Mouse (Mus musculus) right cerebral cortex, postnatal 25 days (tissue): ENCODE measurements at regions not wholly inside any gene's neighbourhood (a gene's known extent, or its start where the extent isn't known, plus 50 kb on each side); places are given as distances from the start of the nearest gene placed in this dataset.

Source experiments
- DNase-seq: peaks from one replicate; pipeline ENCODE4 v3.0.0; 2022

DNA sequence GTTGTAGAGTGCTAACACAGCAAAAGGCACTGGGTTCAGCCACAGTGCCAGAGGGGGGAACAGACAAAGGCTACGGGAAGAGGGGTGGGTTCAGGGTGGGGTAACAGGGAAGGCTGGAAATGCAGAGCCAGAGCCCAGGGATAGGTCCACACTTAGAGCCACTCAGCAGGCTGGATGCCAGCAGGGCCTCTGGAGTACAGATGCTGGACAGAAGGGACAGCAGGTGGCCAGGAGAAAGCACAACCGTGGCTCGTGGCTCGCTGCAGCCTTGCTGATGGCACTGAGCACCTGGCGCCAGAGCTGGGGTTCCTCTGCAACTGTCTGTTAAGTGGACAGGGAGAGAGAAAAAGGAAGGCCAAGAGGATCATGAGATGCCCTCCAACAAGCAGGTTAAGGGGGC lies 174.2 kb downstream of the Mroh4 start:
- DNase-seq: no peak

DNA sequence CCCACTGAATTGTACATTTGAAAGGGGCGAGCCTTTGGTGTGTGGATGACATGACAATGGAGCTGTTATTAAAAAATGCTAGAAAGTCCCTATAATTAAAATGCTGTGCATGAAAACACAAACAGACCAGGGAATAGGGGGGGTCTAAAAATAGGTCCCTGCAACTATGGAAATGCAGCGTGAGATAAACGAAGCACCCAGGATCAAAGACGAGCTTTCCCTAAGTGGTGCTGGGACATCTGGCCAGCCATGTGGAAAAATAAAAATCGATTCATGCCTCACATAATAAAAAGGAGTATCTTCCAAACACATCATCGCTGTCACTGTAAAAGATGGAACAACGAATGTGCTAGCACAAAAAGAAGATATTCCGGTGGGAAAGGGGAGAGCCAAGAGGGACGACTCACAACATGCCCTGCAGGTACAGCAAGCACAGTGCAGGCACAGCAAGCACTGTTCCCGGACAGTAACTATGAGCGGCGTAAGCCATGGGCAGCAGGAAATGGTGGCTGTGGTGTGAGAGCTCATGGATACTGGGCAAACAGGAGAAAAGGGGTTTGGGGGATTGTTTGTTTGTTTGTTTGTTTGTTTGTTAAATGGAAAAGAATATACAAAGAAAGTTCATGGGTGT lies 176.7 kb downstream of the Mroh4 start:
- DNase-seq: no peak

DNA sequence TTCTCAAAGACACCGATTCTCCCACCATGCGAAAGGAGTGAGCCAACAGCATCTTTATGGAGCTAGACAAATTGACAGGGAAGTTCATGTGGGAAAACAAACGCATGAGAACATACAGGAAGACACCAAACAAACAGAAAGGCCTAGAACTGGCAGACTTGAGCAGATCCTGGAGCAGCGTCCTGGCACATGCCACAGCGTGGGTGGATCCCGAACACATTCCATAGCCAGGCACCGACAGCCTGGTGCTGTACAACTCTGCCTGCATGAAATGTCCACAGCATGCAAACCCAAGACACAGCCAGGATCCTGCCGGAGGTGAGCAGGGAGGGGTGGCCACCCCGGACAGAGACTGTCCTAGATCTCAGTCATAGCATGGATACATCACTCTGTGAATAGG lies 177.2 kb downstream of the Mroh4 start:
- peak; percentile 45 for DNase-seq

DNA sequence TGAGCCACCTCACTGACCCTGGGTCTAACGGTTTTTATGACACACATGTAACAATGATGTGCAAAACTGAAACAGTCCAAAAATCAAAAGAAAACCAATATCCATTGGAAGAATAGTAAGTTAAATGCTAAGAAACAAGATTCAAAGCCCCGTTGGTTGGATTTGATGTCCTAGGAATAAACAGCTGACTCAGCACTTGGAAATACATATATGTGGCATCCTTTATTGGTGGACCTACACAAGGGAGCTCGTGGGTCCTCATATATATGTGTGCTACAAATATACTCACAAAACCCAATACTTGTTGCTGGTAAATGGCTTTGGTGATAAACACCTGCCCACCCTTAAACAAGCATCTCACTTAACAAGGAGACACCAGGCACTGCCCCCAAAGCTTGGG lies 178.2 kb downstream of the Mroh4 start:
- no peak for DNase-seq

DNA sequence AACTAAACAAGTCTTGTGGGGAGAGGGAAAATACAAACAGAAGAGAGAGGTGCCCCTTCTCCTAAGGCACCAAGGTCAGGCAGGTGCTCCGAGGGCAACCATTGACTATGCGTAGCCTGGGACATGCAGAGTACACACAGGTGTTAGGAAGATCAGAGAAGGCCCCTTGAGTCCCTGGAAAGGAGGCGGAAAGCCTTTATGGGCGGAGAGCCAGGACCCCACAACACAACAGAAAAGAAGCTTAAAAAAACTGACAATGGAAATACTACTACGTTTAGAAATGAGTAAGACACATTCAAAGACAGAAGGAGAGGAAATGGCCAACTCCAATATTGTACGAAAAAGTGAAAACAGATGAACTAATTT lies 179.5 kb downstream of the Mroh4 start:
- DNase-seq: no peak

DNA sequence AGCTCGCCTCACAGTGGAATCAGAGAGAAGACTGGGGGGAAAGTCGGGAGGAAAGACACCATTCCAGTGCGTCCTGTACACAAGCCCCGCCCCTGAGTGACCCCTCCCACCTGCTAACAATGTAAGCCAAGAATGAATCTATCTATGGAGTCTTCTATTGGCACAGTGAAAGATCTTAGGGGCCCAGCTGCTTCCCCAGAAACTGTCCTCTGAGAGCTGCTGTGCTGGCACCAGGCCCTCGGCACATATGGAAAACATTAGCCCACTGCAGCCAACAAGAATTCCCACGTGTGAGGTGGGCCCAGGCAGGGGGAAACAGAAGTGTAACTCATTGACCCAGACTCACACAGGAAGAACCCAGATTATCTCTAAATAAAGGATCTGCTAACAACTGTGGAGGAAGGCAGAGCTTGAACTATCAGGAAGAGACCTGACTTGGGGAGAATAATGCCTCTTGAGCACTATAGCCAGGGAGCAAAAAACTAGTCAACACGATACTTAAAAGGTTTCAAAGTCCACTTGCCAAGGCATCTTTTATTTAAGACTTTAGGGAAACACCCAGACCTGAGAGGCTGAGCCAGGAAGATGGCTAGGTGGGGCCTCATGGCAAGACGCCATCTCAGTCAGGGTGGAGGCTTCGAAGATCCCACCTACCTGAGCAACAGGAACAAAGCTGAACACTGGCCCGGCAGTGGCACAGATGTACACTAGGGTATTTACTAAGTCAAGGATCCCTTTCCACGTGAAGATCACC lies 180.1 kb downstream of the Mroh4 start:
- no peak for DNase-seq

DNA sequence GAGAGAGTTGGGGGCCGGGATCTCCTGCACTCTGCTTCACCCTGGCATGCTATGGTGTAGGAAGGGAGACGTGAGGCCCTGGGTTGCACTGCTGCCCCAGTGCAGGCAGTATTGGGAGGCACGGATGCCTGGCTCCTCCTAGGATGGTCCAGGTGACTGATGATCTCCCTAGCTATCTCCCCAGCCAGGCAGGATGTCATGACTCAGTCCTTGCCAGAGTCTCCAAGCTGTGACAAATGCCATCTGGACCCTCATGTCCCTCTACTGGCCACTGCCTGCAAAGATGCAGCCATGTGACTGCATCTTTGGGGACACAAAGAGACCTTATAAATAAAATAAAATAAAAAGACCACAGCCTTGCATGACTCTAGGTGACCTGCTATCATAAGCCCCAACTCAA lies 181.6 kb downstream of the Mroh4 start:
- DNase-seq: no peak

DNA sequence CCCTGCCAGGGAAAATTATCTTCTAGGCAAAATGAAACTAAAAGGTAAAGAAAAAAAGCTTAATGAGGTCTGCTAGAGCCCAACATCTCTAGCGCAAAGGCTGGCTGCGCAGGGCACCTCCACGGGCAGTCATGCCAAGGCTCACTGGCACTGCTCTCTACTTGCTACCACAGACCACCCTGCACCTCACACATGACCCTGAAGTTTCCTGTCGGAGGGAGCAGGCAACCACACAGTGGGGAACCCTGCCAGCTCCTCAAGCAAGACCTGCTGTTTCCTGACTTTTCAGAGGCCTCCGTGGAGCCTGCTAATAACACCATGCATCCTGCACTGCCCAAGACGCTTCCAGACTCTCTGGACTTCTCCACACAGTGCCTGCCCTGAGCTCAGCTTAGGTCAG lies 182.3 kb downstream of the Mroh4 start:
- DNase-seq: no peak

DNA sequence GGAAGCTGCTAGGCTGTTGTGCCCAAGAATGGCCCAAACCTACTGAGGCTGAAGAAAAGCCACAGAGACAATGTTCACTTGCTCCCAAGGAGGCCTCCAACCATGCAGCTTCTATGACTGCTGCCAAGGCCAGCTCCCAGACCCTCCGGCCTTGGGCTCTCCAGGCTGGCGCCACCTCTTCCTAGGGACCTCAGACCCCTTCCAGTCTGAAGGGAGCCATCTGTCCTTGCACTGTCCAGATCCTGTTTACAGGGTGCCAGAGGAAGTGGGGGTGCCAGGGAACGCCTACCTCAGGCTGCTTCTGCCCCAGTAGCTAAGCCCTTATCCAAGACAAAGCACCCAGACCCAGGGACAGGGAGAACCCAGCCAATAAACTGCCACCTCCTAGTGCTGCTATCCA lies 183.7 kb downstream of the Mroh4 start:
- no peak for DNase-seq

DNA sequence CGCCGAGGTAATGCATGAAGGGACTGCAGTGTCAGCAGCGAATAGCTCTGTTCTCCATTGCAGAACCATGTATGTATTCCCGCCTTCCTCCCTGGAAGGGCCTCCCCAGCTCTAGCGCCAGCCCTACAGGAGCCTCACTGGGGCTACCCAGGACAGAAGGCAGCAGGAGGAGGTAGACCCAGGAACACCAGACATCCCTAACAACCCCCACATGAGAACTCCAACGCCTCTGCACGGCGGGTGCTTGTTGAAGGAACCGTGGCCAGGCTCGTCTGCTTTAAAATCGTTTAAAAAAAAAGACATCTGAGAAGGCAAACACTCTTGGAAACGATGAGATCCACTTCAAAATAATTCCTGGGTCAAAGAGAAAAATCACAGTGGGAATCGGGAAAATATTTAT lies 194.3 kb downstream of the Mroh4 start:
- peak; percentile 23 for DNase-seq

DNA sequence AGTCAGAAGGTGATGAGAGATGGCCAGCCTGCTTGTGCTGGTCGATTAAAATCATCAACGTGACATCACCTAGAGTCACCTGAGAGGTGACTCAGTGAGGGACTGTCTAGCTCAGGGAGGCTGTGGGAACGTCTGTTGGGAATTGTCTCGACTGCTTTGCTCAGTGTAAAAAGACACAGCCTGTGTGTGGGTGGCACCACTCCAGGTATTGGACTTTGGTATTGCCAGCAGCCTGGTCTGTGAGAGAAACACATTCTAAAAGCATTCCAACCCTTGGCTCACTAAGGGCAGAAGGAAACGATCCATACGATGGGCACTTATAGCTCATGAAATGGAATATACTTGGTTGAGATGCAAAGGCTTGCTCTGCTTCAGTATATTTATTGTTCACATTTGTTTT lies 209.2 kb downstream of the Mroh4 start:
- no peak for DNase-seq

DNA sequence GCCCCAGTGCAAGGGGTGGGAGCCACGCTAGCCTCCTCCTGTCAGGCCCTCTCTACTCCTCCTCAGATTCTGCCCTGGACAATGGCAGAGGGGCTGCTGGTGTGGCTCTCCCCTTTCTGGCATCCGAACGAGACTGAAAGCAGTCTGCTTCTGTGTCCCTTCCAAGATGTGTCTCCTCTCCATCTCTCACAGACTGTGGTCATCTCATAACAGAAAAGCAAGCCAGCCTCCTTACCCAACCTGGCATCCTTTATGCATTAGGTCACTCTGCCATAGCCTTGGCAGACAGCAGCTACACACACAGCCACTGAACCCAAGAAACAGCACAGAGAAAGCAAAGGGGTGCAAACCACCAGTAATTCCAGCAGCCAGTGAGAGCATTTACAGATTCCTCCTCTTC lies 213.2 kb downstream of the Mroh4 start:
- DNase-seq: no peak

DNA sequence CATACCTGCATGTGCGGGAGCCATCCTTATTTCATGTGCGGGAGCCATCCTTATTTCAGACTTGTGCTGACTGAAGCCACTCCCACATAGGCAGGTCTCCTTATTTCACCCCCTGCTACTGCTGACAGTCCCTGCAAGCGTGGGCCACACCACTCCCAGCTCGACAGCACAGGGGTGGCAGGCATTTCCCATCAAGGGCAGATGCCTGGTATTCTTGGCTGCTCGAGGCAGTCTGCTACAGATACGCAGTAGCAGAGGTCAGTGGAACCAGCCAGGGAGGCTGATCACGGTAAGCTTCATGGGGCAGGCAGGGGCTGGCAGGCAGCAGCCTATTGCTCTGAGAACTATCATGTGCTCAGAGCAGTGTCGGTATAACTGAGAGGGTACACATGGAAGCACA lies 215.6 kb downstream of the Mroh4 start:
- DNase-seq: no peak

DNA sequence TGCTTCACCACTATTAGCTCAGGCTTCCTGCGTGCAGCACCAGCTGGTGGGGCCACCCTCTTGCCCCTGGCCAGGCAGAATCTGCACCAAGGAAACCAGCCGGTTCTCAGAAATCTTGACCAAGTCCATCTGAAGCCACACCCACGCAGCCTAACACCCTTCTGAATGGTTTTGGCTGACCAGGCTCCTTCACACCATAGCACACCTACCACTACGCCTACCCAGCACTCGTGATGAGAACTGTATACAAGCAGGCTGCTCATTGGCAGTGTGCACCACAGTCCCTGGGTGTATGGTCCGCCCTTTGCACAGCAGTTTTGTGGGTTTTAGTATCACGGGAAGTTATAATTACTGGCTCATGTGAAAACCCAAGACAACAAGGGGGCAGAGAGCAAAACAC lies 217.5 kb downstream of the Mroh4 start:
- DNase-seq: no peak

DNA sequence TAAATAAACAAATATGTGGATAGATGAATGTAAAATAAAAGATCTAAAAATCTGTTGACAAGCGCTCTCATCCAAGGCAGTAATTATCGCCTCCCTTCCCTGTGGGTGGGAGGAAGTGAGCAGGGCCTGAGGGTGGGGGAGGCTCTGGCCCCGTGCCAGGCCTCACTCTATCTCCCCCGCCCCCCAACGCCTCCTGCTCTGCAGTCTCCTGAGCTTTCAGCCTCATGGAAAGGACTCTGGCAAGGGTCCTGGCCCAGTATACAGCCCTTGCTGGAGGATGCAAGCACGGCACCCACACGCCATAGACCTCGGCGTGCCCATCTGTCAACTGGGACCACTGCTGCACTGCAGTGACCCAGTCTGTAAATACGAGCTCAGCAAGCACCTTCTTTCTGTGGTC lies 222.9 kb downstream of the Mroh4 start:
- DNase-seq: peak; percentile 24

DNA sequence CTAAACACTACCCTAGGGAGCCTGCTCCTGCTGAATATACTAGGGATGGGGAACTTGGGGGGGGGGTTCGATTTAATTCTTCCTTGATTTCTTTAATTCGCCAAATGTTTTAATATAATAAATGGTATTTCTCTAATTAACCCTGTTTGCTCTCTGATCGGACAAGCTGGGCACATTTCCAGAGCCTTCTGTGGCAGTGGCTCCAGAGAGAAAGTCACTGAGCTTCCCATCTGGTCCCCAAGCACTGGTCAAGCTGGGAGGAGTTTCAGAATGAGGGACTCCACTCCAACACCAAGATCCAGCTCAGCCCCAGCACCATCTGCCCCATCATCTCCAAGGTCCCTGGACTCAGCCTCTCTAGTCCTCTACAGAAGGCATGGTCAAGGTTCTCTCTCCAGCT lies 223.9 kb downstream of the Mroh4 start:
- no peak for DNase-seq

DNA sequence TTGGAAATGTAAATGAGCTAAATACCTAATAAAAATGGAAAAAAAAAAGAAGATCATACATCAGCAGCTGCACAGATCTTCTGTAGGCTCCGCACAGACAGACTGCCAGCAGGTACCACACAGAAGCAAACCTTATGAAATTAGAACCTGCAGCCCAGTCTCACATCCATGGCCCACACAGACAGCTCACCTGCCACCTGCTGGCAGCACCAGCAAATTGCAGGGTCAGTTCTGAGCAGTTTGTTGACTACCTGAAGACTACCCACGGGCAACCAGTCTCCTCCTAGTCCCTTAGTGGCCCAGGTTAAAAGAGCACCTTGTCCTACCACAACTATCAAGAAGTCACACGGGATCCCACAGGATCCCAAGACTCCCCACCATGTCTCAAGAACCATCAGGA lies 225.1 kb downstream of the Mroh4 start:
- DNase-seq: no peak

DNA sequence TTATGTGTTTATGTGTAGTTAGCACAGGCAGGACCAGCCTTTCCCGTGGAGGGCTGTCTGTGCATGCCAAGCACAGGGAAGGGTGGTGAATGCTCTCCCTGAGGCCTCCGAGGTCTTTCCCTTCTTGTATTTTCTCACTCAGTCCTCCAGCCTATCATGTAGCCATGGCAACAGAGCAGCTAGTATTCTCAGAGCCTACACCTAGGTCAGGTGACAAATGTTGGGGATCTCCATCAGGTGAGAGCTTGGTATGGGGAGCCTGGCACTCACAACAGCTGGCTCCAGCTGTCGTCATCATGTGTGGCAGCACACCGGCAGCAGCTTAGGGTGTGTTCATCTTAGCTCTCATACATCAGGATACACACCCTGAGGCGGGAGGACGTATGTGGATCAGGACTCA lies 231.3 kb downstream of the Mroh4 start:
- DNase-seq: no peak

DNA sequence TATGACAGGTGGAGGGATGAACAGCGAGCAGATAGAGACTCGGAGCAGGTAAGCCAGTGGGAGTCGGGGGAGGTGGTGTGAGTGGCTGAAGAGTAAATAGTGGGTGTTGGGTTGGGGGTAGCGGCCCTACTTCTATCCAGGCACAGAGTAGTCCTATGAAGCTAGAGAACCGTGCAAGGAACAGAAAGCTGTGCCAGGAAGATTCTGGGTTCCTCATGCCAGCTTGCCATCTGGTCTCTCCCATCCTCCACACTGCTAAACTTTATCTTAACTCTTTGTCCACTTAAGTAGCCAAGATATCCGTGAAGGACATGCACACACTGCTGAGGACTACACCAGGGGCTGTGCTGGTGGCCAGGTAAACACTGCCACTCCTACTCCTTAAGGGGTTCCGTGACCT lies 234.9 kb downstream of the Mroh4 start:
- no peak for DNase-seq

DNA sequence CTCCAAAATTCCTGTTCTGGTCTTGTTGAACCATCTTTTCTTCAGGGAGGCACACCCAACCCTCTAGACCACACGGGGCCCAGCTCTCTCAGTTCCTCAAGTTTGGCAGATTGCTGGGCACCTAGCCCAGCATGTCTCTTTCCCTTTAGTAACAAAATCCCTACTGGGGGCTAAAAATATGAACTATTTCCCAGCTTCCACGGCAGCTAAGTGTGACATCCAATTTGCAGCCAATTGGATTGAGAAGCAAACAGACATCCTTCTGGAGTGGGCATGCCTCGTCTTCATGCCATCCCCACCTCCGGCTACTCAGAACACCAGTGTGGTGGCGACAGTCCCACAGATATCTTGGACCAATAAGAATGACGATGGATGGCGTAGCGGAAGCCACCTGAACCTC lies 240.1 kb downstream of the Mroh4 start:
- DNase-seq: peak; percentile 42

DNA sequence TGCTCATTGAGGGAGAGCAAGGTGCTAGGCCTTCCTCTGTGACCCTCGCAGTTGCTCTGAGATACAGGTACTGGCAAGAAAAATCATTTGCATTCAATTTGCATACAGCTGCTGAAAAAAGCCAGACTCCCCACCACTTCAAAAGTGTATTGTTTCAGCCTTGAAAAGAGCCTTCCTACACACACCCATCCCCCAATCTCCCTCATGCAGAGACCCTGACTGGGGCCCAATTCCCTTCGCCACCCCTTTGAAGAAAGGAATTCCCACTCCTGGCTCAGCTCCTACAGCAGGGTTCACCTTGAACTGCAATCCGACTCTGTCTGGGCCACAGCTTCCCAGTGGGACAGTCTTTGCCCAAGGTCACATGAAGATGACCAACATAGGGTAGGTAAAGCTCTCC lies 248.6 kb downstream of the Mroh4 start:
- DNase-seq: no peak

DNA sequence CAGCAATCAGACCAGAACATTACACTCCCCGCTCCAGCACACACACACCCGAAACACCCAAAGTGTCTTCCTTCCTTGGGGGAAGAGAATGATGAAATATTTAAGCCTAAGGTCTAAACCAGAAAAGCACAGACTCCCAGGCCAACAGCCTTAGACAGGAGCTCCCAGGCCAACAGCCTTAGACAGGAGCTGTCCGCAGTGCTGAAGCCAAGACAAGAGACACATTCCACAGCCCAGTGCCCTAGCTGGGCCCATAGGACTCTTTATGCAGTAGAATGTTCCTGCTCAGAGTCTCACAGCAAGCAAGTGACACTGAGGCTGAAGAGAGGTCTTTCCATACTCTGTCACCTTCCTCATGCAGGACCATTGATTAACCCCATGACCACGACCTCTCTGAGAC lies 253.6 kb downstream of the Mroh4 start:
- no peak for DNase-seq

DNA sequence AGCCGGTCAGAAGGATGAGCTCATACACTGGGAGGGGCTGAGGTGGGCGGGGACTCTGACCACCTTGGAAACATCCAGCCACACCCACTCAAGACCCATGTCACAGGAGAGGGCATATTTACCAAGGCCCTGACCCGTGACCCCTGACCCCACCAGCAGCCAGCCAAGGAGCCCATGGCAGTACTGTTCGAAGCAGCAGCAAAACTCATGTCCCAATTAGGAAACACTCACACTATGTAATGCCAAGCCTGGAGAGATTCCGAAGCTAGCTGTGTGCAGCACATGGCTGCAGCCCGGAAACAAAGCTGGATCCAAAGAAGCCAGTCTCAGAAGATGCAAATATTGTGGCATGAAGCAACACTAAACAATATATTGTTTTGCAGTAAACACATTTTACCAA lies 256.8 kb downstream of the Mroh4 start:
- no peak for DNase-seq

DNA sequence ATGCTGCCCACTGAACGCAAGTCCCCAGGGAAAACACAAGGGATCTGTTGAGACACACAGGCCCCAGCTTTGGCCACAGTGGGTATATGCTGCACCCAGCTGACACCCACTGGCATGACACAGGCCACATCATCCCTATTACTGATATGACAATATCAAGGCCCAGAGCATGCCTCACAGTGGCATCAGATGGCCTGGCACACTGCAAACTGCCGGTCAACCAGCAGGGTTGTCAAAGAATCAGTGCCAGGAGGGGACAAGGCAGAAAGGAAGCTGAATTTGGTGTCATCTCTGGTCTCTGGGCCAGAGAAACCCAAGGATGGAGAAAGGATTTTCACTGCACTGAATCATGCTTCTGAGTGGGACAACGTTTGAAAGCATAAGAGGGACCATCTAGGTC lies 266.7 kb downstream of the Mroh4 start:
- no peak for DNase-seq

DNA sequence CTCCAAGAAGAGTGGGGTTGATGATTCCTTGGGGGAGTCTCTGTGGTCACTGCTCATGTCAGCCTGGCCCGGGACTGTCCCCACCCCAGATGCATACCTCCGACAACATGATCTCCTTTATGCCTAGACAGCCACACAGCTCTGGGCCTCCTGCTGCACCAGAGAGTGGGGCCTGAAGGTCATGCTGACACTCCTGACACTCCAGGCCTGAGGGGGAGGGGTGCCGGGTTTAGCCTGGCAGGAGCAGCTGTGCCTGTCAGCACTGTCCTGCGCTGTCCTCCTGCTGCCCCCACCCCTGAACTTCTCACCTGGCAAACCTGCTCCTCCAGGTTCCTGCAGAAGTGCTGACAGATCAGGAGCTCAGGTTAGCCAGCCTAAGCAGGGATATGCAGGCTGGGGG lies 288.2 kb downstream of the Mroh4 start:
- no peak for DNase-seq
